Mouse (Mus musculus): ENCODE data around the gene Olfr960. TPM values are rescaled to one million over a fixed set of nuclear protein-coding genes. Genes with fewer than 3 reads are reported as not detected.

The Olfr960 gene
- not detected in 2 replicates for polyA plus RNA-seq (2012; rRNA removed)

GRCm38 (mm10) chr9:39621073-39621472, at the start of gene Olfr960:
Olfr960 (plus strand) TSS chr9:39621373.
- DNase-seq (ENCODE audit: low read depth), result no peak

- DNase-seq (ENCODE audit: low read depth), result no peak
Measured at GRCm38 (mm10) chr9:39575469-39575868, 45.7 kb upstream of the Olfr960 start, which contains the start of gene Olfr959. Olfr959 (minus strand) TSS chr9:39575569.

GRCm38 (mm10) chr9:39577050-39577449, 44.1 kb upstream of the Olfr960 start:
- DNase-seq (ENCODE audit: low read depth), result no peak

- no peak for DNase-seq (ENCODE audit: low read depth)
Measured at GRCm38 (mm10) chr9:39602536-39603332, 18.4 kb upstream of the Olfr960 start.

- DNase-seq (ENCODE audit: low read depth), result no peak
Measured at GRCm38 (mm10) chr9:39603333-39603845, 17.8 kb upstream of the Olfr960 start.

GRCm38 (mm10) chr9:39603999-39604453, 17.1 kb upstream of the Olfr960 start, which contains the start of gene AW551984:
AW551984 (minus strand) TSS chr9:39604403.
- no peak for DNase-seq (ENCODE audit: low read depth)

GRCm38 (mm10) chr9:39608497-39608896, 12.7 kb upstream of the Olfr960 start:
- DNase-seq (ENCODE audit: low read depth), result no peak

GRCm38 (mm10) chr9:39610355-39610754, 10.8 kb upstream of the Olfr960 start, which contains the start of gene Olfr148:
Olfr148 (plus strand) TSS chr9:39610655.
- no peak for DNase-seq (ENCODE audit: low read depth)

GRCm38 (mm10) chr9:39611953-39612352, 9.2 kb upstream of the Olfr960 start:
- no peak for DNase-seq (ENCODE audit: low read depth)

GRCm38 (mm10) chr9:39623783-39624182, 2.6 kb downstream of the Olfr960 start:
- peak; percentile 34 for DNase-seq (ENCODE audit: low read depth)

GRCm38 (mm10) chr9:39624711-39625110, 3.5 kb downstream of the Olfr960 start:
- DNase-seq (ENCODE audit: low read depth), result no peak

- DNase-seq (ENCODE audit: low read depth), result no peak
Measured at GRCm38 (mm10) chr9:39629069-39629468, 7.9 kb downstream of the Olfr960 start.

GRCm38 (mm10) chr9:39633913-39634594, 12.9 kb downstream of the Olfr960 start:
- no peak for DNase-seq (ENCODE audit: low read depth)

GRCm38 (mm10) chr9:39644785-39645184, 23.6 kb downstream of the Olfr960 start, which contains the start of gene Olfr961:
Olfr961 (plus strand) TSS chr9:39645085.
- DNase-seq (ENCODE audit: low read depth), result no peak

- no peak for DNase-seq (ENCODE audit: low read depth)
Measured at GRCm38 (mm10) chr9:39647382-39647781, 26.2 kb downstream of the Olfr960 start.

- no peak for DNase-seq (ENCODE audit: low read depth)
Measured at GRCm38 (mm10) chr9:39654756-39655396, 33.7 kb downstream of the Olfr960 start.

- DNase-seq (ENCODE audit: low read depth), result no peak
Measured at GRCm38 (mm10) chr9:39666905-39667304, 45.7 kb downstream of the Olfr960 start, which contains the start of gene Olfr963. Olfr963 (plus strand) TSS chr9:39667205.

- DNase-seq (ENCODE audit: low read depth), result no peak
Measured at GRCm38 (mm10) chr9:39669723-39670122, 48.5 kb downstream of the Olfr960 start.

Data from gonadal fat pad, adult 2 months (tissue).